Mouse (Mus musculus): ENCODE measurements at regions not wholly inside any gene's neighbourhood (a gene's known extent, or its start where the extent isn't known, plus 50 kb on each side); places are given as distances from the start of the nearest gene placed in this dataset.

DNA sequence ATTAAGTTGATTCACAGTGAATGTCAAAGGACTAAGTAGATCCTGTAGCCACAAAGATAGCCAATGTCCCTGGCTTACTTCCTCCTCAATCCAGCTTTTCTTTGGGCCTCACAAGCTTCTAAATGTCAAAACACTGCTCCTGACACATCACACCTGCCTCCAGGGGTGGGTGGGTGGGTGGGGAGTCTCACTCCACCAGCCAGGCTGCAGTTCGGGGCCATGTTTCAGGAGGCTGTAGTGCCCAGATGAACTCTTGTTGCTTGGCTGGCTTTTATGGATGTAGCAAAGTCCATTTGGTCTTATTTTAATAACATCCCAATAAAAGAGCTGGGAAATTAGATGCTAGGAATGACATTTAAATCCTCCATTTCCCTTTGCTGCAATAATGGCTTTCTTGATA lies 94.5 kb upstream of the Nt5c1b start:
- DNase-seq = no peak

GRCm38 (mm10) chr12:10292646-10293045 lies 77.1 kb upstream of the Nt5c1b start:
- DNase-seq = no peak

DNA sequence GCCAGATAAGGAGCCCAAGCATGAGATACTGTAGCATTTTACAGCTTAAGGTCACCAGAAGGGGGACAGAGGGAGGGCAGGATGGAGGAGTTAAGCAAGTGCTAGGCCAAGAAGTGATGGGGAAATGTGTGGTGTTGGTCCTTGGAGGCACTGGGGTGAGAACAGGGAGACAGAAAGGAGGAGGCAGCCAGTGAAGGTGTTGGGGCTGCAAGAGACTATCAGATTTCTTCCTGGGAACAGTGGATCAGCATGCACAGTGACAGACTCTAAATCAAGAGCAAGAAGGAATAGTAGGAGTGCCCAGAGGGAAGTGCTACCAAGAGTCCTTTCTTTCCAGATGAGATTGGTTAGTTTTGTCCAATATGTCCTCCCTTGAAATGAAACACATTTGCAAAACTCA lies 63.8 kb upstream of the Nt5c1b start:
- DNase-seq = no peak

Data from right cerebral cortex, adult 18-20 months (tissue).